ENCODE assay signal across 9 mouse cellular contexts in genomic region chr1:24901278-24901677, GRCm38 (mm10).
DNase-seq lines count a peak whose midpoint lies in the region; ATAC-seq and TF ChIP-seq lines count a peak whose summit lies in the region.
"Had no signal": no experiment of that assay in that cellular context is flagged by ENCODE, and none has a peak within 500 bp of the region (broad histone marks: within the 10 kb centered on the region; RNA-seq: fewer than 3 reads in every experiment).

No protein-coding gene starts in this region.

- peak; percentile 30 for DNase-seq in liver
- DNase-seq in liver, embryonic 11.5 days (ENCODE audit: low spot score): no peak
- peak; percentile 59 for DNase-seq in ZHBTc4 (ENCODE audit: low read depth, low spot score)
- DNase-seq in hindlimb bud, embryonic 11.5 days (ENCODE audit: extremely low spot score, low read depth, low spot score): peak; percentile 10
- peak; percentile 54 to 64 for DNase-seq in left cerebral cortex, postnatal 36 days (ENCODE audit: low spot score in 2 of 2)
- peak; percentile 43 for DNase-seq in right cerebral cortex, postnatal 25 days
- DNase-seq in urinary bladder, postnatal 10 days (ENCODE audit: low spot score): no peak
- DNase-seq: liver, embryonic 13.5 days had no signal

- no peak overlapping the region for H3K27ac ChIP-seq in liver, embryonic 11.5 days (ENCODE audit: low read depth, low read length)
- H3K27ac ChIP-seq in cortical plate, adult 2 months (ENCODE audit: insufficient read depth, low read length): no peak overlapping the region
- H3K27ac ChIP-seq: liver, embryonic 13.5 days had no signal

- intact Hi-C loops in left cerebral cortex, postnatal 36 days (cut with DNase I): no loop called here

- H3K27me3 ChIP-seq in liver, embryonic 11.5 days (replicated peaks; ENCODE audit: control insufficient read depth, insufficient read depth, low read length): no peaks in the 10 kb centered on the region
- H3K27me3 ChIP-seq: liver, embryonic 13.5 days had no signal

- no peak overlapping the region for H3K4me2 ChIP-seq in liver, embryonic 11.5 days
- H3K4me2 ChIP-seq: liver, embryonic 13.5 days had no signal

- H3K9me3 ChIP-seq in liver, embryonic 11.5 days (ENCODE audit: control insufficient read depth, low read length): no peaks in the 10 kb centered on the region
- H3K9me3 ChIP-seq: liver, embryonic 13.5 days had no signal

- TF ChIP-seq POLR2A in cortical plate, adult 2 months (IDR thresholded peaks at IDR 0.05; ENCODE audit: extremely low read depth, insufficient read depth, low read length): no peak

- peak; percentile 71 for TF ChIP-seq CTCF in cortical plate, adult 2 months (IDR thresholded peaks at IDR 0.05; ENCODE audit: extremely low read depth, insufficient read depth, low read length)

- 35% methylated on average over 2 of the region's 2 CpGs for WGBS in liver, embryonic 11.5 days

- ATAC-seq in liver, embryonic 11.5 days (replicated peaks; ENCODE audit: low FRiP score): no peak

- no peak overlapping the region for H3K4me3 ChIP-seq in liver, embryonic 11.5 days (ENCODE audit: low read depth, low read length)
- H3K4me3 ChIP-seq in cortical plate, adult 2 months (ENCODE audit: insufficient read depth, low read length): no peak overlapping the region
- H3K4me3 ChIP-seq: liver, embryonic 13.5 days had no signal

- H3K4me1 ChIP-seq in liver, embryonic 11.5 days (replicated peaks; ENCODE audit: control insufficient read depth, insufficient read depth, low read length): no peaks in the 10 kb centered on the region
- no peaks in the 10 kb centered on the region for H3K4me1 ChIP-seq in cortical plate, adult 2 months (ENCODE audit: control insufficient read depth, insufficient read depth, low read length)
- H3K4me1 ChIP-seq: liver, embryonic 13.5 days had no signal

- H3K36me3 ChIP-seq in liver, embryonic 11.5 days (ENCODE audit: control insufficient read depth, insufficient read depth, low read length): no peaks in the 10 kb centered on the region
- H3K36me3 ChIP-seq: liver, embryonic 13.5 days had no signal

- no peak overlapping the region for H3K9ac ChIP-seq in liver, embryonic 11.5 days (ENCODE audit: low read depth, low read length)
- H3K9ac ChIP-seq: liver, embryonic 13.5 days had no signal

Comparison
In these comparisons a context has a peak if more than half of its experiments do, and no peak if none do; other contexts are left out.
1. DNase-seq: peak in liver (single experiment), ZHBTc4 (single experiment), hindlimb bud, embryonic 11.5 days (single experiment), left cerebral cortex, postnatal 36 days (2 of 2) and right cerebral cortex, postnatal 25 days (single experiment); none in liver, embryonic 11.5 days (single experiment) and urinary bladder, postnatal 10 days (single experiment).